Mouse (Mus musculus) erythroblast, embryonic 14.5 days (primary cell): ENCODE measurements around the gene Slc16a3. TPM values are rescaled to one million over a fixed set of nuclear protein-coding genes. Genes with fewer than 3 reads are reported as not detected.

Experiments used
- H3K27me3 ChIP-seq: 2 replicates; pipeline ENCODE4 v1.6.1; 2012; ENCODE audit warnings: inconsistent platforms; ENCODE audit not compliant: control insufficient read depth
- H3K36me3 ChIP-seq: 2 replicates; pipeline ENCODE4 v1.6.1; 2012; ENCODE audit warnings: mild to moderate bottlenecking, inconsistent platforms; ENCODE audit not compliant: control insufficient read depth
- H3K4me1 ChIP-seq: 2 replicates; pipeline ENCODE4 v1.6.1; 2012; ENCODE audit warnings: inconsistent platforms; ENCODE audit not compliant: control insufficient read depth
- H3K4me3 ChIP-seq: replicated peaks from 2 replicates; pipeline ENCODE3; 2012; ENCODE audit warnings: moderate library complexity, mild to moderate bottlenecking, inconsistent platforms
- H3K9me3 ChIP-seq: 2 replicates; pipeline ENCODE4 v1.6.1; 2012; ENCODE audit warnings: low read length, inconsistent platforms, mixed read lengths; ENCODE audit not compliant: control insufficient read depth
- GATA1 ChIP-seq: IDR thresholded peaks from 2 replicates; pipeline ENCODE4 v1.6.1; 2012; ENCODE audit warnings: low read length, inconsistent platforms, mixed read lengths
- TAL1 ChIP-seq: IDR thresholded peaks from 3 replicates; pipeline ENCODE4 v1.6.1; 2012; ENCODE audit warnings: low read length, inconsistent platforms, mixed read lengths
- polyA plus RNA-seq: library from polyadenylated mRNA; stranded (reverse); fragments of >175 nt; gene quantifications from 2 replicates; pipeline ENCODE4 v1.2.3, GENCODE M21; 2012

Gene Slc16a3
- polyA plus RNA-seq, 1 experiment = 8.2 TPM

DNA sequence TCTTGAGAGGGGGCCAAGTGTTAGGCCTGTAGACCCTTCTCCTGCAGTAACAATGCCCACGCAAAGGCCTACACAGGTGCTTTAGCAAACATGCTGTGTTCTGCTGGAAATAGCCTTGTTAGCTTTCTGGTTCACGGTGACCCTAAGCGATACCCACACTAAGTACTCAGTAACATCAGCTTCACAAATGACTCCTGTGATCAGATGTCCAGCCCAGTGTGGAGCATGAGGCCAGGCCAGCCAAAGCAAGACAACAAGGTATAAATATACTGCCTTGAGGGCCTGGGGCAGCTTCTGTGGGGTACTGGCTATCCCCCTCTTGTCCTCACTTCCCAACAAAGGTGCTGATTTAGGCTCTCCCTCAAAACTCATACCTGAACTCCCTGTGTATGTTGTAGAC is 44.8 kb downstream of the Slc16a3 start:
- no peaks in the 10 kb centered on the region for H3K9me3 ChIP-seq
- TF ChIP-seq TAL1 (no peak), GATA1 (no peak)
- H3K4me3 ChIP-seq = no peak overlapping the region
- peaks cover 21% of the 10 kb centered on the region for H3K36me3 ChIP-seq
- peaks cover 46% of the 10 kb centered on the region for H3K4me1 ChIP-seq
- H3K27me3 ChIP-seq = no peaks in the 10 kb centered on the region

DNA sequence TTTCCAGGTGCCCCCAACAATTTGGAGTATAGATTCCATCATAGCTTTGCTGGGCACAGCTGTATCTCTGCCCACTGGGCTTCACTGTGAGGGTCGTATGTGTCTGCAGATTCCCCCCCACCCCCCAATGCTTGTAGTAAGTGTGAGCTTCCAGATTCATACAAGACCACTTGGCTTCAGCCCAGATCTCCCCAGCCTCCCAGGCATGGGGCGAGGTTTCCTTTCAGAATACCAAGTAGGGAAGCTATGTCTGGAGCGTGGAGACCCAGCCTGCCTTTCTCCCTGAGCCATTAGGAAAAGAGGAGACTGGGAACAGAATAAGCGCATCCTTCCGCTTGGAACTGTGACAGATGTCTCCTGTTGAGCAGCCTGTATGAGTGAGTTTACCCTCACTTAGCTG is 45.3 kb downstream of the Slc16a3 start:
- Histone ChIP-seq H3K27me3 (no peaks in the 10 kb centered on the region), H3K9me3 (no peaks in the 10 kb centered on the region), H3K36me3 (peaks cover 16% of the 10 kb centered on the region), H3K4me1 (peaks cover 41% of the 10 kb centered on the region), H3K4me3 (no peak overlapping the region)
- TF ChIP-seq TAL1 (no peak), GATA1 (no peak)

DNA sequence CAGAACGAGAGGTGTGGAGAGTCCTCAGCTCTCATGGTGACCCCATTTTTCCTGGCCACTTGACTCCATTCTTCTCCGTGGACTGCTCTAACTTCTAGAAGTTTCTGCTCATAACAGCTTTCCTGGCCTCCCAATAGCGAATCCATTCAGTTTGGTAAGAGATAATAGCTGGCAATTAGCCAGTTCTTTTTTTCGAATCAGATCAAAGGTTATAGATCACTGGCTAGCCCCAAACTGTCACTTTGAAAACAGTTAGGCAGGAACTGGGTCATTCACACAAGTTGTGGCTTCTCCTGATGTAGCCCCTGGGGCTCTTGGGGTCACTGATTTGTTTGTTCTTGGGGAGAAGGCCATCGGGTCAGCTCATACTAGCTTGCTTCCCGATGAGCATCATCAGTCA is 46.5 kb downstream of the Slc16a3 start:
- no peaks in the 10 kb centered on the region for H3K27me3 ChIP-seq
- peaks cover 7% of the 10 kb centered on the region for H3K36me3 ChIP-seq
- H3K4me3 ChIP-seq = no peak overlapping the region
- no peaks in the 10 kb centered on the region for H3K9me3 ChIP-seq
- H3K4me1 ChIP-seq = peaks cover 30% of the 10 kb centered on the region
- TF ChIP-seq GATA1 = no peak
- no peak for TF ChIP-seq TAL1

DNA sequence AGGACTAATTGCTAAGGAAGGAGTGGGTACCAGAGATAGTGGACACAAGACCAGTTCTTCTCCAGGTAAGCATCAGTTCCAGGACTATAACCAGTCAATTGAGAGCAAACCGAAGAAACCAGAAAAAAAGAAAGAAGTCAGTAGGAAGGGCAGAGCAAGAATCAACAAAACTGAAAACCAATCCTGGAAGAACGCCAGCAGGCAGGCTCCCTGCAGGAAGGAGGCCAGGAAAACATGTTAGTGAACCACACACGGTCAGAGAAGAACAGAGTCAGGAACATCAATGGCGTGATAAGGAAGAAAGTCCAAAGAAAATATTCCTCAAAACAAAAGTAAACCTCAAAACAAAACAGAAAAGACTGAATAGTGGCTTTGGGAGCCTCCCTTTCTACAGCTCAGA is 53.7 kb downstream of the Slc16a3 start:
- Histone ChIP-seq H3K4me3 (no peak overlapping the region), H3K9me3 (no peaks in the 10 kb centered on the region), H3K27me3 (no peaks in the 10 kb centered on the region; the same call in 1 of the 2 replicates), H3K36me3 (no peaks in the 10 kb centered on the region), H3K4me1 (peaks cover 3% of the 10 kb centered on the region)
- TF ChIP-seq GATA1 (no peak), TAL1 (no peak)

DNA sequence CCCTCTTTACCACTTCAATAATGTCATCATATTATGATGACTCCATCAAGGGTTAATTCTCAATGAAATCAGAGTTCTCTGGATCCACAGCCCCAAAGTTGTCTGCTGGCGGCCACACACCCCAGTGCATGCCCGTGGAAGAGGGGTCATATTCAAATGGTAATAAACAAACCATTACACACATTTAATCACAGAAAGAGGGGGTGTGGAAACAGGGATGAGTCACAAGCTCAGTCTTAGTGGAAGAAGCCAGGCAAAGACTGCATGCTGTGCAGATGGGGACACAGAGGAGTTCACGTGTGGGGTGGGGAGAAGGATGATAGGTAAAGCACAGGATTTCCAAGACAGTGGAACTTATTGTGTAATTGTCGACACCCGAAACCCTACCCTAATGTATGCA is 56.0 kb downstream of the Slc16a3 start:
- H3K4me1 ChIP-seq = peaks cover 3% of the 10 kb centered on the region
- H3K27me3 ChIP-seq = no peaks in the 10 kb centered on the region; the same call in 1 of the 2 replicates
- H3K4me3 ChIP-seq = no peak overlapping the region

DNA sequence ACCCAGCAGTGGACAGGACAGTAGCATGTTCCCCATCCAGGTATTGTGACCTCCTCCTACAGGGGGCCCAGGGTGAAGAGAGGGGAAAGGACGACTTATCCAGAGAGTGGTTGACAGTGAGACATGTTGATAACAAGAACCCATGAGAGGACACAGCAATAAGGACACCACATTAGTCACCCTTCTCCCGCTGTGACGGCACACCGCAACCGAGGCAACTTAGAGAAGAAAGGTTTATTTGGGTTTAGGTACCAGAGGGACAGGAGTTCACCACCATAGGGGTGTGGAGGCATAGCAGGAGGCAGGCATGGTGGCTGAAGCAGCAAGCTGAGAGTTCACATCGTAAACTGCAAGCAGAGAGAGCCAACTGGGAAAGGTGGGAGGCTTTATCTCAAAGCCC is 57.9 kb downstream of the Slc16a3 start:
- Histone ChIP-seq H3K4me3 (no peak overlapping the region), H3K9me3 (no peaks in the 10 kb centered on the region), H3K27me3 (no peaks in the 10 kb centered on the region; the same call in 1 of the 2 replicates), H3K4me1 (peaks cover 5% of the 10 kb centered on the region), H3K36me3 (no peaks in the 10 kb centered on the region)
- no peak for TF ChIP-seq GATA1
- TF ChIP-seq TAL1 = no peak

More for the DNA sequence above, 56.0 kb downstream of the Slc16a3 start:
- TF ChIP-seq TAL1 = no peak
- TF ChIP-seq GATA1 = no peak
- Histone ChIP-seq H3K9me3 (no peaks in the 10 kb centered on the region), H3K36me3 (no peaks in the 10 kb centered on the region)

DNA sequence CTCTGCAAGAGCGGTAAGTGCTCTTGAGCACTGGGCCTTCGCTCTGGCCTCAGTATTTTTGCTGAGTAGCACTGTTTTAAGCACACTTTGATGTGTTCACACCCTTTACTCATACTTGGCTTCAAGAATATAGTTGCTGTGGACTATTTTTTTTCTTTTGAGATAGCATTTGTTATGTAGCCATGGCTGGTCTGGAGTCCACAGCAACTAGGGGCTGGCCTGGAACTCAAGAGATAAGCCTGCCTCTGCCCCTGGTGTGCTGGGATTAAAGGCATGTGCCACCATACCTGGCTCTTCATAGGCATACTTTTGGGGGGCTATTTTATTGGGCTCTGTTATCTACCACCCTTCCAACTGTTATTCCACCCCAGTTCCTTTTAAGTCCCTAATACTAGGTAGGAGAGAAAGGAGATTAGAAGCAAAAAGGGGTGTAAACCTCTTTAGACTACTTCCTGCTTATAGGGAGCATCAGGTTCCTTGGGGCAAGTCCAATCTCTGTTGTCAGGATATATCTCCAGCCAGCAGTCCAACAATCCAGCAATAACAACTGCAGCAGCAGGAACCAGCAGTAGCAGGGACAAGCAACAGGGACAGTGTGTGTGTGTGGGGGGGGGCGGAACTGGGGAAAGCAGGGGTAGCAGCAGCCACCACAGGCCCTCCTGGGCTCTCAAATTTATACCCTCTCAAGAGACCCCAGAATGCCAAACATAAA is 61.9 kb downstream of the Slc16a3 start:
- Histone ChIP-seq H3K4me1 (peaks cover 6% of the 10 kb centered on the region), H3K27me3 (peaks cover 6% of the 10 kb centered on the region), H3K4me3 (no peak overlapping the region), H3K9me3 (no peaks in the 10 kb centered on the region), H3K36me3 (no peaks in the 10 kb centered on the region)
- no peak for TF ChIP-seq GATA1
- TF ChIP-seq TAL1 = no peak

Other genes starting within 250 kb of the Slc16a3 start
- 5.2 and 14.7 TPM in 2 replicates for gene Cenpx, start 234.7 kb upstream of the Slc16a3 start, polyA plus RNA-seq
- 1.4 and 1.5 TPM in 2 replicates for gene Lrrc45, start 234.6 kb upstream of the Slc16a3 start, polyA plus RNA-seq
- 0.08 and 0.41 TPM in 2 replicates for gene Rac3, start 227.0 kb upstream of the Slc16a3 start, polyA plus RNA-seq
- 0.66 and 1.3 TPM in 2 replicates for gene Dcxr, start 221.2 kb upstream of the Slc16a3 start, polyA plus RNA-seq
- not detected in 2 replicates for gene Cbr2, start 216.4 kb upstream of the Slc16a3 start, polyA plus RNA-seq
- gene Hmga1b, start 185.7 kb upstream of the Slc16a3 start, polyA plus RNA-seq = 20.5 and 21.4 TPM in 2 replicates
- 3.1 and 4.6 TPM in 2 replicates for gene Rfng, start 164.3 kb upstream of the Slc16a3 start, polyA plus RNA-seq
- gene Gps1, start 164.2 kb upstream of the Slc16a3 start, polyA plus RNA-seq = 2.4 and 3.1 TPM in 2 replicates
- 14.2 and 21.1 TPM in 2 replicates for gene Dus1l, start 152.1 kb upstream of the Slc16a3 start, polyA plus RNA-seq
- 4.6 and 5.0 TPM in 2 replicates for gene Fasn, start 123.9 kb upstream of the Slc16a3 start, polyA plus RNA-seq
- gene Ccdc57, start 15.6 kb upstream of the Slc16a3 start, polyA plus RNA-seq = 0.23 and 0.39 TPM in 2 replicates
- gene Csnk1d, start 42.9 kb downstream of the Slc16a3 start, polyA plus RNA-seq = 10.5 and 11.4 TPM in 2 replicates
- gene Cd7, start 90.9 kb downstream of the Slc16a3 start, polyA plus RNA-seq = not detected in 2 replicates
- not detected in 2 replicates for gene Sectm1b, start 115.1 kb downstream of the Slc16a3 start, polyA plus RNA-seq
- not detected in 2 replicates for gene Sectm1a, start 132.7 kb downstream of the Slc16a3 start, polyA plus RNA-seq
- gene Tex19.2, start 170.2 kb downstream of the Slc16a3 start, polyA plus RNA-seq = not detected in 2 replicates
- not detected in 2 replicates for gene Tex19.1, start 197.7 kb downstream of the Slc16a3 start, polyA plus RNA-seq
- gene Uts2r, start 211.8 kb downstream of the Slc16a3 start, polyA plus RNA-seq = 0.03 TPM in 1 of 2 replicates, not detected in the other